Mouse (Mus musculus) brain, adult 2 months (tissue): ENCODE data around the gene Sco1.
"Not testable (repeated sequence)": the region's sequence is repeated elsewhere in the genome, so short reads cannot be mapped to it uniquely, and the experiment has no call there.

ENCODE experiments used
- DNase-seq: peaks from one replicate; pipeline ENCODE4 v3.0.0; 2011; ENCODE audit warnings: low read depth, low spot score

Sco1 gene

GRCm38 (mm10) chr11:67052321-67052952 lies at the start of gene Sco1, which contains the start of gene Adprm:
Sco1 (plus strand) TSS chr11:67052670.
Adprm (minus strand) TSS chr11:67052594.
- DNase-seq: peak; percentile 96

GRCm38 (mm10) chr11:67002911-67003310 lies 49.6 kb upstream of the Sco1 start:
- DNase-seq: no peak

- DNase-seq: peak; percentile 43
Measured at GRCm38 (mm10) chr11:67007961-67008360, 44.5 kb upstream of the Sco1 start.

- no peak for DNase-seq
Measured at GRCm38 (mm10) chr11:67008528-67008927, 43.9 kb upstream of the Sco1 start.

GRCm38 (mm10) chr11:67010430-67010829 lies 42.0 kb upstream of the Sco1 start:
- DNase-seq: peak; percentile 68

DNA sequence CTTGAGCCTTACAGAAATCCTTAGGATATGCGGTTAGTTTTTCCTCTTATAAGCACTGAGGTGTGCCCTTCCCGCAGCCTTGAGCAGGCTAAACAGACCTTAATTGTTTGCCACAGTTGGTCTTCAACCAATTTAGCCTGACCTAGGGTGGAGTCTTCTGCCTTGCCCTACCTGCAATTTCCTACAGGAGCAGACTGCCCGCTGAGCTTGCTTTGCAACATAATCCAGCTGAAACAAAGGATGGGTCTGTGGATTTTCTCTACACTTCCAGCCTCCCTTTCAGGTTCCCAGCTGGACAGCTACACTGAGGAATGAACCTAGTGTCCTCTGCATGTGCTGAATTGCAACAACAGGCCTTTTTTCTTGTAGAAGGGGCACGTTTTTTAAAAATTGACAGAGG lies 40.8 kb upstream of the Sco1 start:
- no peak for DNase-seq

DNA sequence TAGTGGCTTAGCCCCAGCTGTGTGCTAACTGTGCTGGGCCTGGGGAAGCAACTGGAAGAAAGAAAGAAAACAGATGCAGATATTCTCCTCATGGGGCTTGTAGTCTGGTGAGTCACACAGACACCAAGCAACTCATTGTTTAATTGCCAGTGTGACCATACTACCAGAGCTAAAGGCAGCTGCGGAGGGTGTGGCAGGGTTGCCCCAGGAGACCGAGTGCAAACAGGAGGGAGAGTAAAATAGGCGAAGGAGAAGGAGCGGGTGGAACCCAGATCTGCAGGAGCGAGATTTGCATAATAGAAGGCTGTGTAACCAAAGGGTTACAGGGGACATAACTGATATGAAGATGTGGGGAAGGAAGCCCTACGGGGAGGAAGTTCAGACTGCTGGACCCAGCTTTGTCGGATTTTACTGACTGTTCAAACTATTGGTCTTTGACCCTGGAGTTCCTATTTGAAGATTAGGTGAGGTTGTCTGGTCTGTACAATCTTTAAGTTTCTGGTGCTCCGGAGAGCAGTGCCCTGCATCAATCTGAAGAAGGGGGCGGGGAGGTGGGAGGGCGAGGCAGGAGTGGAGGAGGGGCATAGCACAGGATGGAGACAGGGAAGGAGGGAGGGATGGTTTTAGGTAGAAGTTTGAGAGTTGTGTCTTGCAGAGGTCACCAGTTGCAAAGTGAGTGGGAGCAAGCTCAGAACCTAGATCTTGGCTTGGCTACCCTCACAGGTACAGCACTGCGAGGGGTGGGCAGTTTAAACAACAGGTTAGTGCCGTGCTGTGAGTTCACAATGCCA lies 34.5 kb upstream of the Sco1 start:
- DNase-seq: peak; percentile 52

GRCm38 (mm10) chr11:67019711-67020475 lies 32.6 kb upstream of the Sco1 start:
- no peak for DNase-seq

- DNase-seq: peak; percentile 78
Measured at GRCm38 (mm10) chr11:67020948-67021347, 31.5 kb upstream of the Sco1 start.

GRCm38 (mm10) chr11:67022354-67023115 lies 29.9 kb upstream of the Sco1 start:
- DNase-seq: no peak

GRCm38 (mm10) chr11:67023191-67023590 lies 29.3 kb upstream of the Sco1 start:
- not testable (repeated sequence) for DNase-seq

DNA sequence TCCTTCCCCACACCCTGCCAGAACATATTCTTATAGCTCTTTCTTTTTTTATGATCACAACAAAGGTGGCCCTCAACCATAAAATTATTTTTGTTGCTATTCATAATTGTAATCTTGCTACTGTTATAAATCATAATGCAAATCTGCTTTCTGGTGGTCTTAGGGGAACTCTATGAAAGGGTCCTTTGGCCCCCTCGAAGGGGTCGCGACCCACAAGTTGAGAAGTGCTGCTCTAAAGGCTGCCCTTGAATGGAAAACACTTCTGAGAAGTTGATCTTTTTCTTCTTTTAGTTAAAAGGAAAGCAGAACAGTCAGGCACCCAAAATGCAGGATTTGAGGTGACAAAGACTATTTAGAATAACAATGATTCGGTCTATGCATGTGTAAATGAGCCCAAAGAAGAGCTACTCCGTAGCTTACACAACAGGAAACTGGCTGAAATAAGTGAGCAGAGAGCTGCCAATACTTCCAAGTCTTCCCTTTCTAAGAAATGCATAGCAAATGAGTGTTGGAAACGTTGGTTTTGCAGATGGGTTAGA lies 28.6 kb upstream of the Sco1 start:
- DNase-seq: no peak

DNA sequence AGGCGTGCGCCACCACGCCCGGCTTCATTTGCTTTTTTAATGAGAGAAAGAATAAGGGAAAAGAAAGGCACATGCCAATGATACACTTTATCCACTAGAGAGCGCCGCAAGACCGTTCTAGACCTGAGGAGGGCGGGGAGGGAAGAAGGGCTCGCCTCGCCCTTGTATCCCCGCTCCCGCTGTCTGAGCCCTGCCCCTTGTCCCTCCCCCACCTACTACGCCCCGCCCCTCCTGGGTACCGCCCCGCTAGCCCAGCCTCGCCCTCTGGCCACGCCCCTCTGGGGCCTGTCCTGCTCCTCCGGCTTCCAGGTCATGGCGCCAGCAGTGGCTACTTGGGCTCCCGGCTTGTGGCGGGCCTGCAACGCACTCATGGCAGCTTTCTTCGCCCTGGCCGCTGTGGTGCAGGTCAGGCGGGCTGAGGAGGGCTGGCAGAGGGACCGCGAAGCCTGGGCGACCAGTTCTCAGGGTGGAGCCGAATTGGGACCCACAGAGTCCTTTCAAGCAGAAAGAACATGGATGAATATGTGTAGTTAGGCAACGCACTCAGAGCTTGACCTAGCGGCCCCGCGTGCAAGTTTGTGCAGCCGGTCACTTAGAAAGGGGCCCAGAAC lies 27.5 kb upstream of the Sco1 start, which contains the start of gene Tmem220:
Gene Tmem220, plus strand, starts transcription at position 288 of the 611 bp plus-strand sequence.
- DNase-seq: peak; percentile 96

DNA sequence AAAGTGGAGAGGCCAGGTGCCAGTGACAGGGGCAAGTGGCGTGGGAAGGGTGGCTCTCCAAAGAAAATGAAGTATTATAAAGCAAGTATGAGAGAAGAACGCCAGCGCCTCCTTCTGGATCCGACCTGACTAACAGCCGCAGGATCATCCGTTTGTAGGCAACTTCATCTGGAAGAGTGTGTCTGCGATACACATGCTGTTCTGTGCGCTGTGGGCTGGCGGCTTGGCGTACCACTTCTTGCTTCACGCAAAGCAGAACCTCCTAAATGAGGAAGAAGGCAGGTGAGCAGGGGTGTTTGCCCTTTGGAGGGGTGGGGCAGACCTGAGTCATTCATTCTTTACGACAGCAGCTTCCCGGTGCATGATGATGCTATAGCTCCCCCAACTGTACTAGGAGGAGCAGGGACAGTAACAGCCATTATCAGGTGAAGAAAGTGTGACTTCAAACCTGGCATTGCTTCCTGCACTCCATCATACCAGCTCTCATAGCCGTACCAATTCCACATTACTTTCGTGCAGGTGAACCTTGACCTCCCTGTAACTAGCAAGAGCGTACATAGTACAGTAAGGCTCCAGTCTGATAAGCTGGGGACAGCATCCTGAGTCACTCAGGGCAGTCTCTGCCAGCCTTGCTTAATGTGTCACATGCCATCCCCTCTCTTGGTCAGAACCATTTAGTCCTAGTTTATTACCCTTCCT lies 21.4 kb upstream of the Sco1 start:
- no peak for DNase-seq

GRCm38 (mm10) chr11:67031603-67031915 lies 20.9 kb upstream of the Sco1 start:
- no peak for DNase-seq

DNA sequence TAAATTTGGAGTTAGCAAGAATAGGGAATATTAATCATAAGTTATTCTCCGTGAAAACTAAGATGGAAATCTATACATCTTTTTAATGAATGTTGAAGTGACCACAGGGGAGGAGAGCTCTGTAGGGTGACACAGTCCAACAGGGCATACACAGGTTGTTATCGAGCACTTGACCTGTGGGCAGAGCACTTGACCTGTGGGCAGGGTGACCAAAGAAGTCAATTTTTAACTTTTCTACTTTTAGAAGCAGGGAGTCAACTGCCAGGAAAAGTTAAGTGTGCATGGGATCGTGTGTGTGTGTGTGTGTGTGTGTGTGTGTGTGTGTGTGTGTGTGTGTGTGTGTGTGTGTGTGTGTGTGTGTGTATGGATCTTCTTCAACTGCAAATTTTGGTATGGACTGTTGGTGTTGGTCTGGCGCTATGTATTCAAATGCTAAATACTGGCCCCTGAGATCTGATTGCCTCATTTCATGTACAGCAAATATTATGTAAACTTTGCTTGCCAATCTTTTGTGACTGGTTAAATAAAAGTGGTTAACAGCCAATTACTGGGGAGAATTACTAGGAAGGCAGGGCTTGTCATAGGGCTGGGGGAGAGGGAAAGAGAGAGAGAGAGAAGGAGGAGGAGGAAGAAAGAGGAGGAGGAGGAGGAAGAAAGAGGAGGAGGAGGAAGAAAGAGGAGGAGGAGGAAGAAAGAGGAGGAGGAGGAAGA lies 17.5 kb upstream of the Sco1 start:
- no peak for DNase-seq

DNA sequence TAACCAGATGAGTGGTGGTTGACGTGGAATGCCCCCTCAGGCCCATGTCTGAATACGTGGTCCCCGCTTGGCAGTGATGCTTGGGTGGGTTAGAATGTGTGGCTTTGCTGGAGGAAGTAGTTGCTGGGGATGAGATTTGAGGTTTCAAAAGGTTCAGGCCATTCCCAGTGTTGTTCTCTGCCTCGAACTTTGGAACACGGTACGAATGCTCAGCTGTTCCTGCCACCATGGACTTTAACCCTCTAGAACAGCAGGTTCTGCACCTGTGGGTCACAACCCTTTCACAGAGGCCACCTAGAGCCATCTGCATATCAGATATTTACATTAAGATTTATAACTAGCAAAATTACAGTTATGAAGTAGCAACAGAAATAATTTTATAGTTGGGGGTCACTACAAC lies 16.2 kb upstream of the Sco1 start:
- no peak for DNase-seq

DNA sequence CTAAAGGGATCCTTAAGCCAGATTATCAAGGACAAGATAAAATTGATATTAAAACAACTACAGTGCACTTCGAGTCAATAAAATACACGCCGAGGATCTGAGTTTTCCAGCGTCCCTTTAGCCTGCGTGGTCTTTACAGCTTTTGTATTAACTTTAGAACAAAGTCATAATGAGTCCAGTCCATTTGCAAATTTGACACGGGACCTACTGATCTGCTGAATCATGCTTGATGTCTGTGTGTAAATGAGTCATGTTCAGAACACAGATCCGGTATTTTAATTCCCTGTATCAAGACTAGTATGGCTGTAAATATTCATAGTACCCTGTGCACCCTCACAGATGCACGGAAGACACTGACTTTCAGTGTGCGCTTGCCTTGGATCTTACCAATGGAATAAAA lies 15.6 kb upstream of the Sco1 start:
- no peak for DNase-seq

- no peak for DNase-seq
Measured at GRCm38 (mm10) chr11:67039799-67040198, 12.7 kb upstream of the Sco1 start.

DNA sequence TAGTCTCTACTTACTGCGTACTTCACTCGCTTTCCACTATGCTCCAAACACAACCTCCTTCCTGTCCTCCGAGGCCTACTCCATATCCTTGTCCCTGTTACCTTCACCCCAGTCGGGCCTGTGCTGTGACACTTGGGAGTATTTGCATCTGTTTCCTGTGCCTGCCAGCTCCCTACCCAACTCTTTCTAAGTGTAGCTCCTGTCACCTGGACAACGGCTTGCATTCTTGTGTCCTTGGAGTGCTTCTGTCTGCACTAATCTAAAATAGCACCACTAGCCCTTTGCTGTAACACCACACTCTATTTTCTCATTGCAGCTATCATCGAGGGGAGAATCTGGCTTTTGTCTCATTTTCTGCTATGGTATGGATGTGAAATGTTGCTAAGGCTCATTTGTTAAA lies 12.0 kb upstream of the Sco1 start:
- DNase-seq: no peak
